In the genomic region with DNA sequence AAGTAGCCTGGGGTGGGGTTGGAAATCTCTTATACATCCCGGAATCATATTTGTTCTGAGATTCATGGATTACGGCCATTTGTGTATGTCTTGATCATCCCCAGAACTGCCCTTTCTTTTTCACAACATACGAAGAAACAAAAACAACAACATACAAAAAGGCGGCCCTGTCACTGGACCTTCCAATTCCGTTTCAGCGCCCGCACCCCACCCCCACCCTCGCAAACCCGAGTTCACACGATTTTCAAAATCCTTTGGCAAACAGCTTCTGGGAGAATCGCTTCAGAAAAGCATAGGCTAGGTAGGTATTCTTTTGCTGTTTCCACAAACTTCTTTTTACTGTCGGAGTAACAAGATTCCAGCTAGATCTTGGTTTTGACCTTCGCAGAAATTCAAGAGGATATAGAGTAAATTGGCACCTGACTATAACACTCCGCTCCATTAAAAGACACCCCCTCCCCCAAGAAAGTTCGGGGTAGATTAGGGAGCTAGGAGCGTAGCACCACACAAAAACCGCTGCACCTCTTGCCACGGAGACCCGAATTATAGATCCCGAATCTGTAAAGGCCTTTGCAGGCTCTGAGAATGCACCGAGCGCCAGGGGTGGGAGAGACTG, we compare ENCODE assay signal across 9 mouse cellular contexts. TPM values are rescaled to one million over a fixed set of nuclear protein-coding genes. Genes with fewer than 3 reads are reported as not detected.
DNase-seq lines count a peak whose midpoint lies in the region; ATAC-seq and TF ChIP-seq lines count a peak whose summit lies in the region.
"Had no signal": no experiment of that assay in that cellular context is flagged by ENCODE, and none has a peak within 500 bp of the region (broad histone marks: within the 10 kb centered on the region; RNA-seq: fewer than 3 reads in every experiment).

No protein-coding gene starts in this region.

- ATAC-seq in kidney, embryonic 14.5 days (ENCODE audit: low FRiP score, low TSS enrichment), result no peak
- ATAC-seq in embryonic facial prominence, embryonic 13.5 days (ENCODE audit: insufficient number of reproducible peaks, insufficient read depth, low FRiP score, low TSS enrichment, low read depth), result no peak
- no peak for ATAC-seq in hindbrain, postnatal 0 days
- ATAC-seq in midbrain, postnatal 0 days (ENCODE audit: low FRiP score), result no peak
- ATAC-seq in CD4-positive, CD25-positive, alpha-beta regulatory T cell, adult 4 months, result no peak

- H3K4me1 ChIP-seq in kidney, embryonic 14.5 days (ENCODE audit: control insufficient read depth, insufficient read depth, low read length), result peaks cover 11% of the 10 kb centered on the region
- H3K4me1 ChIP-seq in embryonic facial prominence, embryonic 13.5 days, result peaks cover 26% of the 10 kb centered on the region
- no peaks in the 10 kb centered on the region for H3K4me1 ChIP-seq in hindbrain, postnatal 0 days (ENCODE audit: insufficient read depth, low read length)
- H3K4me1 ChIP-seq in midbrain, postnatal 0 days (ENCODE audit: insufficient read depth, low read length), result no peaks in the 10 kb centered on the region

- no peak overlapping the region for H3K9ac ChIP-seq in kidney, embryonic 14.5 days (ENCODE audit: low read depth, low read length)
- H3K9ac ChIP-seq in embryonic facial prominence, embryonic 13.5 days, result no peak overlapping the region
- no peak overlapping the region for H3K9ac ChIP-seq in hindbrain, postnatal 0 days (replicated peaks; ENCODE audit: low read length)
- no peak overlapping the region for H3K9ac ChIP-seq in midbrain, postnatal 0 days (replicated peaks; ENCODE audit: low read length, poor library complexity, severe bottlenecking)

- peak overlapping the region; percentile 50 for H3K4me2 ChIP-seq in kidney, embryonic 14.5 days (replicated peaks; ENCODE audit: low read depth, low read length)
- peak overlapping the region; percentile 65 for H3K4me2 ChIP-seq in embryonic facial prominence, embryonic 13.5 days
- peak overlapping the region; percentile 51 for H3K4me2 ChIP-seq in hindbrain, postnatal 0 days (ENCODE audit: low read depth, low read length)
- peak overlapping the region; percentile 56 for H3K4me2 ChIP-seq in midbrain, postnatal 0 days (ENCODE audit: low read depth, low read length, poor library complexity, severe bottlenecking)

- H3K9me3 ChIP-seq in kidney, embryonic 14.5 days (ENCODE audit: control insufficient read depth, low read length), result no peaks in the 10 kb centered on the region
- H3K9me3 ChIP-seq in embryonic facial prominence, embryonic 13.5 days, result no peaks in the 10 kb centered on the region
- H3K9me3 ChIP-seq in hindbrain, postnatal 0 days (ENCODE audit: low read length), result no peaks in the 10 kb centered on the region
- no peaks in the 10 kb centered on the region for H3K9me3 ChIP-seq in midbrain, postnatal 0 days (ENCODE audit: low read length)

- no peak overlapping the region for H3K27ac ChIP-seq in kidney, embryonic 14.5 days (ENCODE audit: low read depth, low read length)
- no peak overlapping the region for H3K27ac ChIP-seq in embryonic facial prominence, embryonic 13.5 days
- peak overlapping the region; percentile 80 for H3K27ac ChIP-seq in hindbrain, postnatal 0 days
- no peak overlapping the region; the same call in 1 of the 2 replicates for H3K27ac ChIP-seq in midbrain, postnatal 0 days (ENCODE audit: low read depth, low read length)

- whole genome bisulfite sequencing in kidney, embryonic 14.5 days, result 2% methylated on average over 22 of the region's 22 CpGs
- under 1% methylated on average over 22 of the region's 22 CpGs for WGBS in embryonic facial prominence, embryonic 13.5 days
- 3% methylated on average over 22 of the region's 22 CpGs for WGBS in hindbrain, postnatal 0 days
- 3% methylated on average over 22 of the region's 22 CpGs for WGBS in midbrain, postnatal 0 days

- no peaks in the 10 kb centered on the region for H3K36me3 ChIP-seq in kidney, embryonic 14.5 days (ENCODE audit: control insufficient read depth, insufficient read depth, low read length)
- H3K36me3 ChIP-seq in embryonic facial prominence, embryonic 13.5 days, result no peaks in the 10 kb centered on the region
- no peaks in the 10 kb centered on the region for H3K36me3 ChIP-seq in hindbrain, postnatal 0 days (ENCODE audit: insufficient read depth, low read length)
- no peaks in the 10 kb centered on the region for H3K36me3 ChIP-seq in midbrain, postnatal 0 days (ENCODE audit: insufficient read depth, low read length)

- DNase-seq in kidney, adult 9 months, result no peak
- no peak for DNase-seq in hindbrain, postnatal 0 days (ENCODE audit: low spot score)
- no peak for DNase-seq in midbrain, postnatal 0 days (ENCODE audit: low spot score)
- DNase-seq in layer of hippocampus, adult 11-12 months (ENCODE audit: low spot score), result no peak
- no peak for DNase-seq in gastrocnemius, adult 8-10 months (ENCODE audit: low spot score in 2 of 2)
- DNase-seq: thymus, adult 18-20 months had no signal

- TF ChIP-seq CTCF in hindbrain, postnatal 0 days (IDR thresholded peaks at IDR 0.05; ENCODE audit: low read depth), result no peak
- TF ChIP-seq CTCF in midbrain, postnatal 0 days (IDR thresholded peaks at IDR 0.05), result no peak

- peak overlapping the region; percentile 36 for H3K4me3 ChIP-seq in kidney, embryonic 14.5 days (ENCODE audit: low read length)
- peak overlapping the region; percentile 43 for H3K4me3 ChIP-seq in embryonic facial prominence, embryonic 13.5 days
- H3K4me3 ChIP-seq in hindbrain, postnatal 0 days (ENCODE audit: low read length), result peak overlapping the region; percentile 47
- peak overlapping the region; percentile 44 for H3K4me3 ChIP-seq in midbrain, postnatal 0 days (ENCODE audit: low read depth, low read length)

- peaks cover 97% of the 10 kb centered on the region for H3K27me3 ChIP-seq in kidney, embryonic 14.5 days (ENCODE audit: control insufficient read depth, insufficient read depth, low read length)
- H3K27me3 ChIP-seq in embryonic facial prominence, embryonic 13.5 days, result peaks cover 99% of the 10 kb centered on the region
- H3K27me3 ChIP-seq in hindbrain, postnatal 0 days (ENCODE audit: insufficient read depth, low read length), result peaks cover 47% of the 10 kb centered on the region
- H3K27me3 ChIP-seq in midbrain, postnatal 0 days (ENCODE audit: insufficient read depth, low read length), result peaks cover 58% of the 10 kb centered on the region

RNA-seq across cellular contexts. Expression of a gene that starts 0.6 kb away (rescaled TPM):
- polyA plus RNA-seq in kidney, embryonic 14.5 days (2014; fragmentation: Nextera tagmentation; extraction: Ambion mirVana), result not detected in 2 replicates
- polyA plus RNA-seq in embryonic facial prominence, embryonic 13.5 days (2015; fragmentation: Nextera tagmentation; extraction: Ambion mirVana), result not detected in 2 replicates
- 23.1 and 25.1 TPM in 2 replicates for total RNA-seq in hindbrain, postnatal 0 days (2014; rRNA removed)
- polyA plus RNA-seq in hindbrain, postnatal 0 days (2015; fragmentation: Nextera tagmentation; extraction: Ambion mirVana), result 2.5 and 2.7 TPM in 2 replicates
- 16.8 and 17.7 TPM in 2 replicates for total RNA-seq in midbrain, postnatal 0 days (2014; rRNA removed)
- polyA plus RNA-seq in midbrain, postnatal 0 days (2015; fragmentation: Nextera tagmentation; extraction: Ambion mirVana), result 1.6 and 2.6 TPM in 2 replicates
- polyA plus RNA-seq in CD4-positive, CD25-positive, alpha-beta regulatory T cell, adult 4 months (2017; shearing (Covaris generic)), result not detected
- not detected for total RNA-seq in gastrocnemius, adult 8-10 months (2022)
